Mouse (Mus musculus) mouse trophoblast stem cell (cell line): ENCODE data around the gene Slc25a18.

Experiments
- in situ Hi-C, 2 experiments: fragments of 300-500 bp; cut with MseI, MboI; formaldehyde crosslinking; loops; 2 replicates in 1 of 2; 3 replicates in 1 of 2; pipeline ENCODE4 v1.15.1; 2025

The Slc25a18 gene

DNA sequence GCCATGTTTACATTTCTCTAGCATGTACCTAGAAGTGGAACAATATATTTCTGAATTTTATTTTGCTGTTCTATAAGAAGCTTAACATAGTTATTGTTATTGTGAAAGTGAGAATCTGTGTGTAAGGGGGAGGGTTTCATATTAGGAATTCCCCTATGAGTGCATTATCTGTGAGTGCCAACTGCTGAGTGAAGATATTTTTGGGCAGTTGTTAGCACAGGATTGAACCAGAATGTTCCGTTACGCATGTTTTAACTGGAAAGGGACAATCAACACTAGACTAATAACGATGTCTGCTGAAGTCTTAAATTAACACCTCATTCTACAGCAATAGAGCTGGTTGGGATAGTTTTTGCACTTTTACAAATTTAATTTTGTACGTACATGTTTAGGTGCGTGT is 68.4 kb downstream of the Slc25a18 start:
- in situ Hi-C loops, result no loop called here
